Mouse (Mus musculus) A20 (cell line): Measurements from ENCODE around the gene Lpin1.

Experiments used
- DNase-seq: peaks from one replicate; pipeline ENCODE4 v3.0.0-alpha.2; 2011; ENCODE audit warnings: low read depth, low spot score

Gene Lpin1

GRCm38 (mm10) chr12:16526862-16527261 is 83.9 kb downstream of the Lpin1 start:
- DNase-seq = peak; percentile 50

- peak; percentile 51 for DNase-seq
Observed at GRCm38 (mm10) chr12:16526134-16526533, 84.6 kb downstream of the Lpin1 start.

- DNase-seq = no peak
Observed at GRCm38 (mm10) chr12:16515183-16515582, 95.6 kb downstream of the Lpin1 start.

GRCm38 (mm10) chr12:16512991-16513390 is 97.8 kb downstream of the Lpin1 start:
- DNase-seq = no peak

- peak; percentile 89 for DNase-seq
Observed at GRCm38 (mm10) chr12:16509122-16509752, 101.5 kb downstream of the Lpin1 start.

- DNase-seq = peak; percentile 53
Observed at GRCm38 (mm10) chr12:16506796-16507790, 103.7 kb downstream of the Lpin1 start.

- DNase-seq = peak; percentile 37
Observed at GRCm38 (mm10) chr12:16504244-16504643, 106.5 kb downstream of the Lpin1 start.

- no peak for DNase-seq
Observed at GRCm38 (mm10) chr12:16497960-16498359, 112.8 kb downstream of the Lpin1 start.

- no peak for DNase-seq
Observed at GRCm38 (mm10) chr12:16492713-16493112, 118.1 kb downstream of the Lpin1 start.

- DNase-seq = no peak
Observed at GRCm38 (mm10) chr12:16488899-16489298, 121.9 kb downstream of the Lpin1 start.

GRCm38 (mm10) chr12:16487453-16487852 is 123.3 kb downstream of the Lpin1 start:
- DNase-seq = no peak
